Mouse (Mus musculus): Measurements from ENCODE around the gene Wdr62. TPM values are rescaled to one million over a fixed set of nuclear protein-coding genes. Genes with fewer than 3 reads are reported as not detected.
A peak's percentile ranks its signal among the peaks of the same experiment; 100 is the strongest.
"Not testable (repeated sequence)": the region's sequence is repeated elsewhere in the genome, so short reads cannot be mapped to it uniquely, and the experiment has no call there.

Gene Wdr62
- polyA plus RNA-seq, 1 experiment: 8.2 TPM

- H3K4me3 ChIP-seq (ENCODE audit: insufficient read depth, low read length): peak overlapping the region; percentile 1
- TF ChIP-seq POLR2A (IDR thresholded peaks at IDR 0.05; ENCODE audit: low read depth, low read length) (peak; percentile 64; the same call in 1 of the 2 replicates), CTCF (IDR thresholded peaks at IDR 0.05; ENCODE audit: borderline replicate concordance, insufficient read depth, low read length) (no peak)
- H3K4me1 ChIP-seq (ENCODE audit: control insufficient read depth, insufficient read depth, low read length): no peaks in the 10 kb centered on the region
- no peak overlapping the region for H3K27ac ChIP-seq (ENCODE audit: insufficient read depth, low read length)
These were observed 60.8 kb downstream of the Wdr62 start for GRCm38 (mm10) chr7:30219293-30220007.

GRCm38 (mm10) chr7:30217277-30217676 lies 62.9 kb downstream of the Wdr62 start:
- TF ChIP-seq POLR2A (IDR thresholded peaks at IDR 0.05; ENCODE audit: low read depth, low read length) (no peak), CTCF (IDR thresholded peaks at IDR 0.05; ENCODE audit: borderline replicate concordance, insufficient read depth, low read length) (no peak)
- Histone ChIP-seq H3K4me3 (ENCODE audit: insufficient read depth, low read length) (no peak overlapping the region), H3K27ac (ENCODE audit: insufficient read depth, low read length) (no peak overlapping the region), H3K4me1 (ENCODE audit: control insufficient read depth, insufficient read depth, low read length) (no peaks in the 10 kb centered on the region)

DNA sequence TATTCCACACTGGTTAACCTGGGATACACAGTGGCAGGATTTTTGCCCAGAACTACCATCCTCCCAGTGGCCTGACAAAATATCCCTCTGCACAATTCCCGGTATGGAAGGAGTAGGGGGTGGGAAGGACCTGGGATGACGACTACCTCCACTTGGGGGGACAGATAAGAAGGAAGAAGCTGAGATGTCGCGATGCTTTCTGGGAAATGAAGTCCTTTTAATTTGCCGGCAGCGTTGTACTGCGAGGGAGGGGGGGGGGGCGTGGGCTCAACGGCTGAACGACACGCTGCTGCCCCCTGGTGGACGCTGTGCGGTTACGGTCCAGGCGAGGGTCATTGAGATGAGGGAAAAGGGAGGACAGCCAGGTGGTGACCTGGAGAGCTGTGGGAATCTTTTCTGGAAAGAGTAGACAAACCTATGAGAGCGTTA lies 63.5 kb downstream of the Wdr62 start:
- H3K27ac ChIP-seq (ENCODE audit: insufficient read depth, low read length): no peak overlapping the region
- H3K4me3 ChIP-seq (ENCODE audit: insufficient read depth, low read length): no peak overlapping the region
- H3K4me1 ChIP-seq (ENCODE audit: control insufficient read depth, insufficient read depth, low read length): no peaks in the 10 kb centered on the region
- 0 out of 2 replicates have a peak, but pooled peaks have one; percentile 34 for TF ChIP-seq POLR2A (IDR thresholded peaks at IDR 0.05; ENCODE audit: low read depth, low read length)
- peak; percentile 98 for TF ChIP-seq CTCF (IDR thresholded peaks at IDR 0.05; ENCODE audit: borderline replicate concordance, insufficient read depth, low read length)

- H3K4me1 ChIP-seq (ENCODE audit: control insufficient read depth, insufficient read depth, low read length): no peaks in the 10 kb centered on the region
- H3K27ac ChIP-seq (ENCODE audit: insufficient read depth, low read length): no peak overlapping the region
- no peak overlapping the region for H3K4me3 ChIP-seq (ENCODE audit: insufficient read depth, low read length)
- TF ChIP-seq POLR2A (IDR thresholded peaks at IDR 0.05; ENCODE audit: low read depth, low read length) (no peak), CTCF (IDR thresholded peaks at IDR 0.05; ENCODE audit: borderline replicate concordance, insufficient read depth, low read length) (no peak)
These were observed 64.3 kb downstream of the Wdr62 start for GRCm38 (mm10) chr7:30215875-30216274.

DNA sequence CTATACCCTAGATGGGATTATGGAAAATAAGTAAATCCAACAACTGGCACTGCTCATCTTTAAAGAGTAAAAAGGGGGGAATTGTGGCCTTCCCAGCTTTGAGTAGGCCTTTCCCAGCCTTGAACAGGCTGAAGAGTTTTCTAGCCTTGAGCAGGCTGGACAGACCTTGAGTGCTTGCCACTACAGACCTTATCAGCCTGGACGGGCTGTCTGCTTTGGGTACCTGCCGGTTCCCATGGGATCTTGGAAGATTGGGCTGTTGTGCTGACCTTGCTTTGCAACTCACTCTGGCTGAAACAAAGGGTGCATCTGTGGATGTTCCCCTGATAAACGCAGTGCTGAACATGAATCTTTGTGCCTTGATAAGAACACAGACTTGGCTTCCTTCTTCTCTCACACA lies 66.3 kb downstream of the Wdr62 start:
- Histone ChIP-seq H3K4me3 (ENCODE audit: insufficient read depth, low read length) (no peak overlapping the region), H3K27ac (ENCODE audit: insufficient read depth, low read length) (no peak overlapping the region), H3K4me1 (ENCODE audit: control insufficient read depth, insufficient read depth, low read length) (no peaks in the 10 kb centered on the region)
- no peak for TF ChIP-seq CTCF (IDR thresholded peaks at IDR 0.05; ENCODE audit: borderline replicate concordance, insufficient read depth, low read length)
- no peak for TF ChIP-seq POLR2A (IDR thresholded peaks at IDR 0.05; ENCODE audit: low read depth, low read length)

- no peaks in the 10 kb centered on the region for H3K4me1 ChIP-seq (ENCODE audit: control insufficient read depth, insufficient read depth, low read length)
- no peak overlapping the region for H3K4me3 ChIP-seq (ENCODE audit: insufficient read depth, low read length)
- TF ChIP-seq CTCF (IDR thresholded peaks at IDR 0.05; ENCODE audit: borderline replicate concordance, insufficient read depth, low read length): no peak
- no peak for TF ChIP-seq POLR2A (IDR thresholded peaks at IDR 0.05; ENCODE audit: low read depth, low read length)
- H3K27ac ChIP-seq (ENCODE audit: insufficient read depth, low read length): no peak overlapping the region
These were observed 69.2 kb downstream of the Wdr62 start for GRCm38 (mm10) chr7:30211025-30211424.

- not testable (repeated sequence) for H3K27ac ChIP-seq (ENCODE audit: insufficient read depth, low read length); H3K4me3 ChIP-seq (ENCODE audit: insufficient read depth, low read length); H3K4me1 ChIP-seq (ENCODE audit: control insufficient read depth, insufficient read depth, low read length)
These were observed 73.9 kb downstream of the Wdr62 start for GRCm38 (mm10) chr7:30206364-30206763.

GRCm38 (mm10) chr7:30205383-30205782 lies 74.8 kb downstream of the Wdr62 start:
- no peak for TF ChIP-seq POLR2A (IDR thresholded peaks at IDR 0.05; ENCODE audit: low read depth, low read length)
- TF ChIP-seq CTCF (IDR thresholded peaks at IDR 0.05; ENCODE audit: borderline replicate concordance, insufficient read depth, low read length): peak; percentile 48; the same call in 1 of the 2 replicates
- no peak overlapping the region for H3K27ac ChIP-seq (ENCODE audit: insufficient read depth, low read length)
- no peak overlapping the region for H3K4me3 ChIP-seq (ENCODE audit: insufficient read depth, low read length)

GRCm38 (mm10) chr7:30204380-30204779 lies 75.8 kb downstream of the Wdr62 start:
- TF ChIP-seq CTCF (IDR thresholded peaks at IDR 0.05; ENCODE audit: borderline replicate concordance, insufficient read depth, low read length): no peak
- no peak for TF ChIP-seq POLR2A (IDR thresholded peaks at IDR 0.05; ENCODE audit: low read depth, low read length)
- no peaks in the 10 kb centered on the region for H3K4me1 ChIP-seq (ENCODE audit: control insufficient read depth, insufficient read depth, low read length)
- no peak overlapping the region for H3K4me3 ChIP-seq (ENCODE audit: insufficient read depth, low read length)
- H3K27ac ChIP-seq (ENCODE audit: insufficient read depth, low read length): no peak overlapping the region

More at GRCm38 (mm10) chr7:30205383-30205782, 74.8 kb downstream of the Wdr62 start:
- no peaks in the 10 kb centered on the region for H3K4me1 ChIP-seq (ENCODE audit: control insufficient read depth, insufficient read depth, low read length)

DNA sequence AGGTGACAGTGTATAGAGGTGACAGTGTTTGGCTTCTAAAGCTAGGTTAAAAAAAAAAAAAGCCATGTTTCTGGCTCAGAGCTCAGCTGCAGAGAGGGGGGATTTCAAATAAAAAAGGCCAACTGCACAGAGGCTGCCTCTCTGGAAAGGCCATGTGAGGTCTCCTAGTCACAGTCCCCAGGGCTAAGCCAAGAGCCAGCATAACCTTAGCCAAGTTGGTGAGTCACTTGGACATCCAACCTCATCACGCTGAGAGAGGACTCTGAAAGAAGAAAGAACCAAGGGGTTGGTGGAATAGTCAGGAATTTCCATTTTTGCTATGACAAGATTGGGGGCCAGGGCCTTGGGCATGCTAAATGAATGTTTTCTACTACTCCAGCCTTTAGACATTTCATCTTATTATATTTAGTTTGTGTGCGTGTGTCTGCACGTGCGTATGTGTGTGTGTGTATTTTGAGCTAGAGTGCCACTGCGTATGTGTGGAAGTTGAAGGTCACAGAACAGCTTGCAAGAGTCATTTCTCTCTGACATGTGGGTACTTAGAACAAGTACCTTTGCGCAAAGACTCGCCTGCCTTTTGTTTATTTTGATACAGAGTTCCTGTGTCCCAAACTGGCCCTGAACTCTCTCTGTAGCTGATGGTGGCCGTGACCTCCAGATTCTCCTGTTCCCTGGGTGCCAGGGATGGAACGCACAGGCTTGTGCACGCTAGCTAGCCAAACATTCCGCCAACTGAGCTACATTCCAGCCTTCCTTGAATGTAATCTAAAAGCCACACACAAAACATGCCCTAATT lies 77.1 kb downstream of the Wdr62 start:
- TF ChIP-seq POLR2A (IDR thresholded peaks at IDR 0.05; ENCODE audit: low read depth, low read length) (no peak), CTCF (IDR thresholded peaks at IDR 0.05; ENCODE audit: borderline replicate concordance, insufficient read depth, low read length) (no peak)
- H3K4me3 ChIP-seq (ENCODE audit: insufficient read depth, low read length): no peak overlapping the region
- H3K4me1 ChIP-seq (ENCODE audit: control insufficient read depth, insufficient read depth, low read length): no peaks in the 10 kb centered on the region
- no peak overlapping the region for H3K27ac ChIP-seq (ENCODE audit: insufficient read depth, low read length)

GRCm38 (mm10) chr7:30200661-30201060 lies 79.6 kb downstream of the Wdr62 start:
- not testable (repeated sequence) for H3K4me3 ChIP-seq (ENCODE audit: insufficient read depth, low read length); H3K4me1 ChIP-seq (ENCODE audit: control insufficient read depth, insufficient read depth, low read length); H3K27ac ChIP-seq (ENCODE audit: insufficient read depth, low read length)

Measured in embryonic fibroblast, embryonic 13.5 days (primary cell).